Mouse (Mus musculus): Measurements from ENCODE around the gene Hist1h2bk. TPM values are rescaled to one million over a fixed set of nuclear protein-coding genes. Genes with fewer than 3 reads are reported as not detected.
"Not testable (repeated sequence)": the region's sequence is repeated elsewhere in the genome, so short reads cannot be mapped to it uniquely, and the experiment has no call there.

Gene Hist1h2bk
- polyA plus RNA-seq, 1 experiment from 2014 or later, result 14.1 TPM

- peaks cover 13% of the 10 kb centered on the region for H3K4me1 ChIP-seq (ENCODE audit: control insufficient read depth, insufficient read depth, low read length)
- H3K9ac ChIP-seq (ENCODE audit: low read depth, low read length), result peak overlapping the region; percentile 69
- H3K4me2 ChIP-seq (replicated peaks; ENCODE audit: low read depth, low read length), result peak overlapping the region; percentile 72
- peak overlapping the region; percentile 38 for H3K4me3 ChIP-seq (ENCODE audit: low read length)
- H3K9me3 ChIP-seq (ENCODE audit: control insufficient read depth, low read length), result no peaks in the 10 kb centered on the region
- H3K27me3 ChIP-seq (ENCODE audit: control insufficient read depth, insufficient read depth, low read length), result no peaks in the 10 kb centered on the region
- no peak for ATAC-seq (ENCODE audit: low FRiP score, low TSS enrichment)
- WGBS, result 3% methylated on average over 16 of the region's 23 CpGs
- no peaks in the 10 kb centered on the region for H3K36me3 ChIP-seq (ENCODE audit: control insufficient read depth, insufficient read depth, low read length)
- peak overlapping the region; percentile 96 for H3K27ac ChIP-seq (ENCODE audit: low read depth, low read length)
Measured at GRCm38 (mm10) chr13:22036149-22036956, 683 bp downstream of the Hist1h2bk start.

DNA sequence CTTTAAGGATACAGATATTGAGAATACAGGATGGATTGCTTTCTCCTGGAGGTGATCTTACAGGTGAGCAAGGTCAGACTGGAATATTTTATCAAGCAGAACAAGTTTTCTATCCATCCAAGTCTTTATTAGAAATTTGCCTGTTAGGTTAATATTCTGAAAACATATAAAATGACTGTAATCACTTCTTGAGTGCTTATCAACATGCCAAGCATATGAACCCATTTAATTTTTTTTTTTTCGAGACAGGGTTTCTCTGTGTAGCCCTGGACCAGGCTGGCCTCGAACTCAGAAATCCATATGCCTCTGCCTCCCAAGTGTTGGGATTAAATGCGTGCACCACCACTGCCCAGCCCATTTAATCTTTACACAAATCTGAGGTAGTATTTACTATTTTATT is 1.3 kb downstream of the Hist1h2bk start:
- no peak for ATAC-seq (ENCODE audit: low FRiP score, low TSS enrichment)
- peak overlapping the region; percentile 38 for H3K4me3 ChIP-seq (ENCODE audit: low read length)
- H3K27me3 ChIP-seq (ENCODE audit: control insufficient read depth, insufficient read depth, low read length), result no peaks in the 10 kb centered on the region
- H3K9me3 ChIP-seq (ENCODE audit: control insufficient read depth, low read length), result no peaks in the 10 kb centered on the region
- H3K9ac ChIP-seq (ENCODE audit: low read depth, low read length), result peak overlapping the region; percentile 69
- H3K4me1 ChIP-seq (ENCODE audit: control insufficient read depth, insufficient read depth, low read length), result peaks cover 14% of the 10 kb centered on the region
- H3K36me3 ChIP-seq (ENCODE audit: control insufficient read depth, insufficient read depth, low read length), result no peaks in the 10 kb centered on the region
- WGBS, result 60% methylated on average over 3 of the region's 3 CpGs
- peak overlapping the region; percentile 72 for H3K4me2 ChIP-seq (replicated peaks; ENCODE audit: low read depth, low read length)
- H3K27ac ChIP-seq (ENCODE audit: low read depth, low read length), result peak overlapping the region; percentile 96

DNA sequence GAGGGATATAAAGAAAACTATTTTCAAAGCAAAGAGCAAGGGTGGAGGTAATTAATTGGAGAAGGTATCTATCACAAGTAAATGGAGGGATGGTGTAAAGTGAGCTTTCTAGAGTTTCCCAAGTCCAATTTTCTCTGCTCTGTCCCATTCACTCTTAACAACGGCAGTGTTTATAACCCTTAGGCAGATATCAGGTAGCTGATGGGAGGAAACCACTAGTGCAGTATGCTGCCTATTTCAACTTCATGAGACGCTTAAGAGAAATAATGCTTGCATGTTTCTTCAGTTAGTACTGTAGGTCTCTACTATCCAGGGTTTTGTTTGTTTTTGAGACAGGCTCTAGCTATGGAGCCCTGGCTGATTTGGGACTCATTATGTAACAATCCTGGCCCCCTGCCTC is 1.7 kb downstream of the Hist1h2bk start:
- 37% methylated on average over 2 of the region's 2 CpGs for WGBS
- Histone ChIP-seq H3K4me2 (replicated peaks; ENCODE audit: low read depth, low read length) (peak overlapping the region; percentile 72; the same call in 1 of the 2 replicates), H3K9ac (ENCODE audit: low read depth, low read length) (no peak overlapping the region; the same call in 1 of the 2 replicates), H3K36me3 (ENCODE audit: control insufficient read depth, insufficient read depth, low read length) (no peaks in the 10 kb centered on the region), H3K27me3 (ENCODE audit: control insufficient read depth, insufficient read depth, low read length) (no peaks in the 10 kb centered on the region), H3K9me3 (ENCODE audit: control insufficient read depth, low read length) (no peaks in the 10 kb centered on the region), H3K4me1 (ENCODE audit: control insufficient read depth, insufficient read depth, low read length) (peaks cover 17% of the 10 kb centered on the region), H3K27ac (ENCODE audit: low read depth, low read length) (peak overlapping the region; percentile 96; the same call in 1 of the 2 replicates), H3K4me3 (ENCODE audit: low read length) (no peak overlapping the region)
- no peak for ATAC-seq (ENCODE audit: low FRiP score, low TSS enrichment)

- Histone ChIP-seq H3K4me3 (ENCODE audit: low read length) (no peak overlapping the region), H3K4me2 (replicated peaks; ENCODE audit: low read depth, low read length) (peak overlapping the region; percentile 72; the same call in 1 of the 2 replicates), H3K27ac (ENCODE audit: low read depth, low read length) (peak overlapping the region; percentile 98; the same call in 1 of the 2 replicates), H3K27me3 (ENCODE audit: control insufficient read depth, insufficient read depth, low read length) (no peaks in the 10 kb centered on the region), H3K9ac (ENCODE audit: low read depth, low read length) (no peak overlapping the region), H3K4me1 (ENCODE audit: control insufficient read depth, insufficient read depth, low read length) (peaks cover 17% of the 10 kb centered on the region), H3K9me3 (ENCODE audit: control insufficient read depth, low read length) (no peaks in the 10 kb centered on the region), H3K36me3 (ENCODE audit: control insufficient read depth, insufficient read depth, low read length) (no peaks in the 10 kb centered on the region)
- 64% methylated on average over 5 of the region's 5 CpGs for WGBS
- no peak for ATAC-seq (ENCODE audit: low FRiP score, low TSS enrichment)
Measured at GRCm38 (mm10) chr13:22039364-22039763, 3.7 kb downstream of the Hist1h2bk start.

- 6% methylated on average over 2 of the region's 2 CpGs for WGBS
Measured at GRCm38 (mm10) chr13:22039951-22040463, 4.3 kb downstream of the Hist1h2bk start.

GRCm38 (mm10) chr13:22040464-22041141 is 4.9 kb downstream of the Hist1h2bk start:
- under 1% methylated on average over 20 of the region's 24 CpGs for WGBS
- H3K36me3 ChIP-seq (ENCODE audit: control insufficient read depth, insufficient read depth, low read length), result no peaks in the 10 kb centered on the region
- ATAC-seq (ENCODE audit: low FRiP score, low TSS enrichment), result peak; percentile 7; the same call in 1 of the 2 replicates

More at GRCm38 (mm10) chr13:22039951-22040463, 4.3 kb downstream of the Hist1h2bk start:
- Histone ChIP-seq H3K4me3 (ENCODE audit: low read length) (peak overlapping the region; percentile 43), H3K36me3 (ENCODE audit: control insufficient read depth, insufficient read depth, low read length) (no peaks in the 10 kb centered on the region), H3K4me1 (ENCODE audit: control insufficient read depth, insufficient read depth, low read length) (peaks cover 17% of the 10 kb centered on the region), H3K27ac (ENCODE audit: low read depth, low read length) (peak overlapping the region; percentile 98), H3K27me3 (ENCODE audit: control insufficient read depth, insufficient read depth, low read length) (no peaks in the 10 kb centered on the region), H3K4me2 (replicated peaks; ENCODE audit: low read depth, low read length) (peak overlapping the region; percentile 72), H3K9me3 (ENCODE audit: control insufficient read depth, low read length) (no peaks in the 10 kb centered on the region), H3K9ac (ENCODE audit: low read depth, low read length) (peak overlapping the region; percentile 69)
- ATAC-seq (ENCODE audit: low FRiP score, low TSS enrichment), result no peak

DNA sequence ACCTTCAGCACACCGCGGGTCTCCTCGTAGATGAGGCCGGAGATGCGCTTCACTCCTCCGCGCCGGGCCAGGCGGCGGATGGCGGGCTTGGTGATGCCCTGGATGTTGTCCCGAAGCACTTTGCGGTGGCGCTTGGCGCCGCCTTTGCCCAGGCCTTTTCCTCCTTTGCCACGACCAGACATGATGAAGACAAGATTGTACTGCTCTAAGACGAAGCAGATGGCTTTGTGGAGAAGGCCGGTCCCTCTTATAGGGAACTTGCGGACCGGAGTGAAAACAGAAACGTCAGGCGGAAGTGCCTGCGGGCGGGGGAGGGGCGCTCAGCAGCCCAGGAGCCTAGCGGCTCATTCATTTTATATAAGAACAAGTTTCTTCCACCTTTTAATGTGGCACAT is 5.5 kb downstream of the Hist1h2bk start, which contains the start of gene Hist1h4i:
Gene Hist1h4i, minus strand, starts transcription at position 221 of the 395 bp plus-strand sequence.
- under 1% methylated on average over 17 of the region's 27 CpGs for WGBS
- not testable (repeated sequence) for H3K36me3 ChIP-seq (ENCODE audit: control insufficient read depth, insufficient read depth, low read length); H3K9me3 ChIP-seq (ENCODE audit: control insufficient read depth, low read length); H3K27me3 ChIP-seq (ENCODE audit: control insufficient read depth, insufficient read depth, low read length)
- peak within 1 kb of the TSS; percentile 45 for H3K4me3 ChIP-seq (ENCODE audit: low read length)
- H3K27ac ChIP-seq (ENCODE audit: low read depth, low read length), result peak within 1 kb of the TSS; percentile 98
- H3K9ac ChIP-seq (ENCODE audit: low read depth, low read length), result peak within 1 kb of the TSS; percentile 73
- peak; percentile 80 for ATAC-seq (ENCODE audit: low FRiP score, low TSS enrichment)
- H3K4me1 ChIP-seq (ENCODE audit: control insufficient read depth, insufficient read depth, low read length), result peaks cover 17% of the 10 kb centered on the region
- peak within 1 kb of the TSS; percentile 72 for H3K4me2 ChIP-seq (replicated peaks; ENCODE audit: low read depth, low read length)

More at GRCm38 (mm10) chr13:22040464-22041141, 4.9 kb downstream of the Hist1h2bk start:
- Histone ChIP-seq H3K4me2 (replicated peaks; ENCODE audit: low read depth, low read length) (peak overlapping the region; percentile 72), H3K9me3 (ENCODE audit: control insufficient read depth, low read length) (no peaks in the 10 kb centered on the region), H3K4me3 (ENCODE audit: low read length) (peak overlapping the region; percentile 43), H3K9ac (ENCODE audit: low read depth, low read length) (peak overlapping the region; percentile 69), H3K27ac (ENCODE audit: low read depth, low read length) (peak overlapping the region; percentile 98), H3K4me1 (ENCODE audit: control insufficient read depth, insufficient read depth, low read length) (peaks cover 17% of the 10 kb centered on the region), H3K27me3 (ENCODE audit: control insufficient read depth, insufficient read depth, low read length) (no peaks in the 10 kb centered on the region)

- no peak for ATAC-seq (ENCODE audit: low FRiP score, low TSS enrichment)
- Histone ChIP-seq H3K4me3 (ENCODE audit: low read length) (peak overlapping the region; percentile 45), H3K27ac (ENCODE audit: low read depth, low read length) (peak overlapping the region; percentile 98), H3K36me3 (ENCODE audit: control insufficient read depth, insufficient read depth, low read length) (no peaks in the 10 kb centered on the region), H3K9ac (ENCODE audit: low read depth, low read length) (peak overlapping the region; percentile 73), H3K4me2 (replicated peaks; ENCODE audit: low read depth, low read length) (peak overlapping the region; percentile 72), H3K9me3 (ENCODE audit: control insufficient read depth, low read length) (no peaks in the 10 kb centered on the region), H3K4me1 (ENCODE audit: control insufficient read depth, insufficient read depth, low read length) (peaks cover 12% of the 10 kb centered on the region), H3K27me3 (ENCODE audit: control insufficient read depth, insufficient read depth, low read length) (no peaks in the 10 kb centered on the region)
- WGBS, result 4% methylated on average over 13 of the region's 13 CpGs
Measured at GRCm38 (mm10) chr13:22041651-22042567, 6.2 kb downstream of the Hist1h2bk start.
